Mouse (Mus musculus) stomach, embryonic 16.5 days (tissue): ENCODE results near the gene Tesc. TPM values are rescaled to one million over a fixed set of nuclear protein-coding genes. Genes with fewer than 3 reads are reported as not detected.

Experiments used
- ATAC-seq: fragments of 200-750 bp; cut with Nextera tagmentation; 2 replicates; pipeline ENCODE4 v1.8.0; 2017; ENCODE audit warnings: moderate number of reproducible peaks, moderate TSS enrichment; ENCODE audit not compliant: insufficient read depth, low FRiP score
- H3K27ac ChIP-seq: fragments of 300-500 bp; sonication (generic); 2 replicates; pipeline ENCODE4 v1.5.1; 2014; ENCODE audit warnings: low read length
- H3K27me3 ChIP-seq: fragments of 300-500 bp; sonication (generic); 2 replicates; pipeline ENCODE4 v1.6.1; 2014; ENCODE audit warnings: low read length, control low read depth, mixed read lengths; ENCODE audit not compliant: control insufficient read depth, insufficient read depth
- H3K36me3 ChIP-seq: fragments of 300-500 bp; sonication (generic); 2 replicates; pipeline ENCODE4 v1.6.1; 2014; ENCODE audit warnings: low read length; ENCODE audit not compliant: control insufficient read depth, insufficient read depth
- H3K4me1 ChIP-seq: fragments of 300-500 bp; sonication (generic); 2 replicates; pipeline ENCODE4 v1.6.1; 2014; ENCODE audit warnings: low read length, control low read depth, mixed read lengths; ENCODE audit not compliant: control insufficient read depth, insufficient read depth
- H3K4me2 ChIP-seq: fragments of 300-500 bp; sonication (generic); 2 replicates; pipeline ENCODE4 v1.6.1; 2014; ENCODE audit warnings: low read depth, low read length, mixed read lengths
- H3K4me3 ChIP-seq: fragments of 300-500 bp; sonication (generic); replicated peaks from 2 replicates; pipeline ENCODE4 v1.5.1; 2014; ENCODE audit warnings: mild to moderate bottlenecking, low read length
- H3K9ac ChIP-seq: fragments of 300-500 bp; sonication (generic); 2 replicates; pipeline ENCODE4 v1.6.1; 2014; ENCODE audit warnings: low read length
- H3K9me3 ChIP-seq: fragments of 300-500 bp; sonication (generic); replicated peaks from 2 replicates; pipeline ENCODE4 v1.6.1; 2016; ENCODE audit warnings: low read length, control low read depth; ENCODE audit not compliant: control insufficient read depth
- WGBS: fragments of 180-500 bp; shearing (Covaris S2); extraction: QIAGEN DNeasy Blood & Tissue Kit; methylation state at CpG from one replicate; pipeline ENCODE4 v1.1.7; 2014; 5-methylcytosine and 5-hydroxymethylcytosine counted together
- polyA plus RNA-seq: library from polyadenylated mRNA; unstranded; fragments of >200 nt; fragmentation: Nextera tagmentation; extraction: Ambion mirVana; gene quantifications from 2 replicates; pipeline ENCODE4 v1.2.1, GENCODE M21; 2015

Gene Tesc
- polyA plus RNA-seq, 1 experiment from 2014 or later, result 26.1 TPM

- ATAC-seq, result no peak
- Histone ChIP-seq H3K4me1 (peaks cover 15% of the 10 kb centered on the region), H3K9me3 (no peaks in the 10 kb centered on the region), H3K27ac (no peak overlapping the region), H3K4me2 (no peak overlapping the region), H3K4me3 (no peak overlapping the region), H3K27me3 (peaks cover 20% of the 10 kb centered on the region), H3K36me3 (no peaks in the 10 kb centered on the region), H3K9ac (no peak overlapping the region)
- 67% methylated on average over 3 of the region's 3 CpGs for WGBS
Measured at GRCm38 (mm10) chr5:118023053-118023452, 4.5 kb upstream of the Tesc start.

- Histone ChIP-seq H3K27me3 (peaks cover 35% of the 10 kb centered on the region), H3K4me1 (peaks cover 31% of the 10 kb centered on the region), H3K9me3 (no peaks in the 10 kb centered on the region), H3K9ac (no peak overlapping the region), H3K27ac (no peak overlapping the region), H3K4me3 (no peak overlapping the region), H3K4me2 (no peak overlapping the region), H3K36me3 (no peaks in the 10 kb centered on the region)
- ATAC-seq, result no peak
- 13% methylated on average over 12 of the region's 12 CpGs for whole genome bisulfite sequencing
Measured at GRCm38 (mm10) chr5:118025880-118026279, 1.7 kb upstream of the Tesc start.

- WGBS, result 6% methylated on average over 13 of the region's 13 CpGs
- H3K4me1 ChIP-seq, result peaks cover 31% of the 10 kb centered on the region
- no peaks in the 10 kb centered on the region for H3K9me3 ChIP-seq
- no peak overlapping the region for H3K4me2 ChIP-seq
- no peak overlapping the region for H3K27ac ChIP-seq
- H3K4me3 ChIP-seq, result no peak overlapping the region
- no peak for ATAC-seq
- no peak overlapping the region for H3K9ac ChIP-seq
- no peaks in the 10 kb centered on the region for H3K36me3 ChIP-seq
- H3K27me3 ChIP-seq, result peaks cover 35% of the 10 kb centered on the region
Measured at GRCm38 (mm10) chr5:118026343-118026742, 1.2 kb upstream of the Tesc start.

- Histone ChIP-seq H3K4me1 (peaks cover 31% of the 10 kb centered on the region), H3K9me3 (no peaks in the 10 kb centered on the region), H3K27ac (no peak overlapping the region), H3K4me3 (peak overlapping the region; percentile 69), H3K9ac (peak overlapping the region; percentile 73), H3K4me2 (peak overlapping the region; percentile 100), H3K36me3 (no peaks in the 10 kb centered on the region), H3K27me3 (peaks cover 35% of the 10 kb centered on the region)
- ATAC-seq, result no peak
- WGBS, result 1% methylated on average over 39 of the region's 39 CpGs
Measured at GRCm38 (mm10) chr5:118027101-118027697, 344 bp upstream of the Tesc start.

GRCm38 (mm10) chr5:118028191-118029034 is 870 bp downstream of the Tesc start:
- Histone ChIP-seq H3K9ac (peak overlapping the region; percentile 73), H3K4me1 (peaks cover 31% of the 10 kb centered on the region), H3K4me2 (peak overlapping the region; percentile 100), H3K36me3 (no peaks in the 10 kb centered on the region), H3K27me3 (peaks cover 35% of the 10 kb centered on the region), H3K27ac (no peak overlapping the region), H3K4me3 (peak overlapping the region; percentile 69), H3K9me3 (no peaks in the 10 kb centered on the region)
- ATAC-seq, result 0 out of 2 replicates have a peak, but pooled peaks have one; percentile 0
- 1% methylated on average over 71 of the region's 79 CpGs for WGBS

- 0 out of 2 replicates have a peak, but pooled peaks have one; percentile 16 for ATAC-seq
- no peaks in the 10 kb centered on the region for H3K9me3 ChIP-seq
- peak overlapping the region; percentile 73 for H3K9ac ChIP-seq
- peaks cover 31% of the 10 kb centered on the region for H3K4me1 ChIP-seq
- peaks cover 35% of the 10 kb centered on the region for H3K27me3 ChIP-seq
- peak overlapping the region; percentile 69 for H3K4me3 ChIP-seq
- H3K27ac ChIP-seq, result no peak overlapping the region
- H3K4me2 ChIP-seq, result peak overlapping the region; percentile 100
- H3K36me3 ChIP-seq, result no peaks in the 10 kb centered on the region
- 7% methylated on average over 12 of the region's 12 CpGs for WGBS
Measured at GRCm38 (mm10) chr5:118029035-118029408, 1.5 kb downstream of the Tesc start.

GRCm38 (mm10) chr5:118029420-118029819 is 1.9 kb downstream of the Tesc start:
- H3K4me1 ChIP-seq, result peaks cover 31% of the 10 kb centered on the region
- peak overlapping the region; percentile 31; the same call in 1 of the 2 replicates for H3K9ac ChIP-seq
- H3K27ac ChIP-seq, result no peak overlapping the region
- H3K4me3 ChIP-seq, result peak overlapping the region; percentile 69
- H3K9me3 ChIP-seq, result no peaks in the 10 kb centered on the region
- 4% methylated on average over 10 of the region's 10 CpGs for WGBS
- no peaks in the 10 kb centered on the region for H3K36me3 ChIP-seq
- no peak for ATAC-seq
- peaks cover 35% of the 10 kb centered on the region for H3K27me3 ChIP-seq
- peak overlapping the region; percentile 100 for H3K4me2 ChIP-seq

- H3K4me1 ChIP-seq, result peaks cover 31% of the 10 kb centered on the region
- no peak overlapping the region for H3K4me3 ChIP-seq
- H3K4me2 ChIP-seq, result no peak overlapping the region
- H3K27me3 ChIP-seq, result peaks cover 35% of the 10 kb centered on the region
- no peaks in the 10 kb centered on the region for H3K9me3 ChIP-seq
- H3K27ac ChIP-seq, result no peak overlapping the region
- ATAC-seq, result no peak
- H3K9ac ChIP-seq, result no peak overlapping the region
- H3K36me3 ChIP-seq, result no peaks in the 10 kb centered on the region
- 83% methylated on average over 9 of the region's 9 CpGs for WGBS
Measured at GRCm38 (mm10) chr5:118030022-118030675, 2.6 kb downstream of the Tesc start.

- Histone ChIP-seq H3K4me1 (peaks cover 31% of the 10 kb centered on the region), H3K36me3 (no peaks in the 10 kb centered on the region), H3K4me2 (no peak overlapping the region), H3K27ac (peak overlapping the region; percentile 33; the same call in 1 of the 2 replicates), H3K9ac (no peak overlapping the region), H3K27me3 (peaks cover 34% of the 10 kb centered on the region), H3K4me3 (no peak overlapping the region), H3K9me3 (0 out of 2 replicates have a peak, but pooled peaks cover 3% of the 10 kb centered on the region)
- ATAC-seq, result peak; percentile 69; the same call in 1 of the 2 replicates
- 37% methylated on average over 5 of the region's 5 CpGs for WGBS
Measured at GRCm38 (mm10) chr5:118031059-118031458, 3.5 kb downstream of the Tesc start.
